Mouse (Mus musculus) liver, postnatal 0 days (tissue): ENCODE data around the gene Bglap3.
"Not testable (repeated sequence)": the region's sequence is repeated elsewhere in the genome, so short reads cannot be mapped to it uniquely, and the experiment has no call there.

Source experiments
- CTCF ChIP-seq: sonication (generic); IDR thresholded peaks from 2 replicates; pipeline ENCODE4 v1.5.1; 2016; ENCODE audit warnings: antibody characterized with exemption, low read depth
- EP300 ChIP-seq: IDR thresholded peaks from 2 replicates; pipeline ENCODE4 v1.6.1; 2016; ENCODE audit warnings: antibody characterized with exemption, low read depth, mild to moderate bottlenecking

GRCm38 (mm10) chr3:88378599-88378998 lies 6.1 kb upstream of the Bglap3 start, which contains the start of gene Bglap2:
- TF ChIP-seq EP300, CTCF: not testable (repeated sequence)
